Mouse (Mus musculus): ENCODE measurements at regions not wholly inside any gene's neighbourhood (a gene's known extent, or its start where the extent isn't known, plus 50 kb on each side); places are given as distances from the start of the nearest gene placed in this dataset.

DNA sequence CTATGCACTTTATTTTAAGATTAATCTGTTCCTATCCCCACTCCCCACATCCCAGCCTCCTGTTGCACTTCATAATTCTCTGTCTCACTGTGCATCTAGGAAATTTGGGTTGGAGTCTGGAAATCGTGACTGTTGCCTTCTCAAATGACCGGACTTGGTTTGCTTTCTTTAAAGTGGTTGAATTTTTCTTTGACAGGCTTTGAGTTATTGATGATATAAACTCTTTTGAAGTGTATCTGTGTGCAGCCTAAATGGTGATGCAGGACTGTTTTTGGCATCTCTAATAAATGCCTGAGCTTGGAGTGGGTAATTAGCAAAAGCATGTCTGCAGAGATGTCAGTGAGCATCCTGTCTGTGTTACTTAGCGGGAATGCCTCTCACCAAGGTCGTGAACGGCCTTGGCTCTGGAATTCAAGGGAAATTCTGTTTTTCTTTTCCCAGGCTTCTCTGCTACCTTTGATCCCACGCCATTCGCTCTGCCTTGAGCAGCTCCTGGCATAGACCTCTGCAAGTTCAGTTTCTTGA, 292.8 kb upstream of the Igfbp3 start:
- no peak for DNase-seq

DNA sequence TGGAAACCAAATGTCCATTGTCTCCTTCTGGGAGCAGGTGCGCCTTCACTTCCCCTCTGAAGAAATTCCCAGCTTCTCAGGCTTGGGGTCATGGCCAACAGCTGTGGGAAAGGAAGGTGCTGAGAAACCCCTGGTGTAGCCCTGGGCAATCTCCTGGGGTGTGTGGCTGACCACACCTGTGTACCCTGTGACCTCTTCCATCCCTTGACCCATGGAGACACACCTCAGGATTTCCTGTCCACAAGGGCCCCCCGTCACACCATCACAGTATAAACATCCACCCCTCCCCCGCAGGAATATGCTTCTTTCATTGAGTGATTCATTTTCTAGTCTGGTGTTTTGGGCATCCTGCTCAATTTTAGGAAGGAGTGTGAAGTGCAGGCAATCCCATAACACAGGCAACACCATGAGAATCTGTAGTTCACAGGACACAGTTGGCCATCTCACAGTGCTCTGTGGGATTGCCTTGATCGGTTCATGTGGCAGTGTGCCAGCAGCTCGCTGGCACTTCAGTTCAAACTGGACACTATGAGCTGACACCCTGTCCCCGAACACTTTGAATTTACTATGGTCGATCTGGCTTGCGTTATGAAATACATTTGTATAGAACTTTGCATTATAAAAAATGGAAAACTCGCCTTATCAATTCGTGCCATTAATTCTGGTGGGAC, 291.1 kb upstream of the Igfbp3 start:
- DNase-seq, result peak; percentile 16

DNA sequence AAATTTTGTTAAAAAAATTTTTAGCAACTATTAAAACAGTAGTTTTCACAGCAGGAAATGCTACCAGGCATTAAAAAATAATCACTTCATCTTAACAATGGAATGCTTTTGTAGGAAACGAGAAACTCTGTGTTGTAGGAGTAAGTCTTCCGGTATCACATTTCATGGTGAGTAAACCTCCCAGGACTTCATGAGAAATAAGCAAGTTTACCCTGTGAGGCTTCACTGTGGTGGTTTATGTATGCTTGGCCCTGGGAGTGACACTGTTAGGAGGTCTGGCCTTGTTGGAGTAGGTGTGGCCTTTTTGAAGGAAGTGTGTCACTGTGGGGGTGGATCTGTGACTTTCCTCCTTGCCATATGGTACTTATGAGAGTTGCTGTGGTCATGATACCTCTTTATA, 289.0 kb upstream of the Igfbp3 start:
- DNase-seq, result no peak

DNA sequence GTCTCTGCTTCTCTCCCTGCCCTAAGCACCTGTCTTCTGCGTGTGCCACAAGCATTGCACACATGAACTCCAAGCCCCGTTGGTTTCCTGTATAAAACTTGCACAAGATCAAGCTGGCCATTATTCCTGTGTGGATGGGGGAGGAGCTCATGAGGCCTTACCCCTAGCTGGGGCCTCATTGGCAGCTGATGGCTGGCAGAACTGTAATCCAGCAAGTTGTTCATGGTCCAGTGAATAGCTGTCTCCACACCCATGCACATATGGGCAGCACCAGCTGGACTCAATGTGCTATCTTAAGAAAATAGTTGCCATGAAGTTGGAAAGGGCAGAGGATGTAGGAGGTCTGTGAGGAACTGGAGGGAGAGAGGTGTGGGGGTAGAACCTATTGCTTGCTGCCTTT, 288.3 kb upstream of the Igfbp3 start:
- DNase-seq, result no peak

DNA sequence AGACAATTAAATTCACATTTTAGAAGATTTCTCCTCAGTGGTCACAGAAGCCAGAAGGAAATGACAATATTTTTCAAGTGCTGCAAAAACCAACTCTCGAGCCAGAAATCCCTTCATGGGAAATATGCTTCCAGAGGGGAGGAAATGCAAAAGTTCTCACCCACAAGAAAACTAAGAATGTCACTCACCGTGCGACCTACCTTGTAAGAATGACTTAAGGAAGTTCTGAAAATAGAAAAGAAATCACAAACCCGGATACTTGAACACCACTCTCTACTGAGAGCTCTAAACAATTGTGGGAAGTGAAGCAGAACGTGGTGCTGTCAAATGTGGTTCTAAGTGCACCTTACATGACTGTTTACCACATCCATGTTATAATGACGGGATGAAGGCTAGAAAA, 284.1 kb upstream of the Igfbp3 start:
- no peak for DNase-seq

DNA sequence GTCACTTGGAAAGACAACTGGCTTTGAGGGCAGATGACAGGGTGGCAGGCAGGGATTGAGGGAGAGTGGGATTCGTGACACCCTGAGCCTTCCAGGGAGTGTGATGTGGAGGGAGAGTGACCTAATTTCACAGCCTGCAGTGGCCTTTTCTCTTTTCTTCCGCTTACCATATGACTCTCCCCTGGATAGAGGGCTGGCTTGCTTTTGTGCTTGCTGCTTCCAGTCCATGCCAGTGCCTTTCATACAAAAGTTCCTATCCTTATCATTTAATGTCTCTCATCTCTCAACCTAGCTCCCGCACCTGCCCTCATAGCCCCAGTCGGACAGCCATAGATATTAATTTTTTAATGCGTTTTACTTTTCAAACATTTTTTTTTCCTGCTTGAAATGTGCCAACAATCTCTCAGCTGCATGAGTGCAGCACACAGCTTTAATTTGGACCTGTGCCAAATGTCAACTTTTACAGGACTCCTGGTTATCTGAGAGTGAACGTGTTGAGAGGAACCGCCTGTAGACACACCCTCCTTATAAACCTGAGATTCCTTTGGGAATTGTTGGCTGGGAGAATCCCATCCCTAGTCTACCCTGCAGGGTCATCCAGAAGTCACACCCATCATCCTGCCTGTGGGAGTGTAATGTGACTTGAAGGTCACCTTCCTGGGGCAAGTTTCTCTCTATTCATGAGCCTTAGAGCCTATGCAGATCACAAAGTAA, 260.3 kb upstream of the Igfbp3 start:
- DNase-seq, result no peak

DNA sequence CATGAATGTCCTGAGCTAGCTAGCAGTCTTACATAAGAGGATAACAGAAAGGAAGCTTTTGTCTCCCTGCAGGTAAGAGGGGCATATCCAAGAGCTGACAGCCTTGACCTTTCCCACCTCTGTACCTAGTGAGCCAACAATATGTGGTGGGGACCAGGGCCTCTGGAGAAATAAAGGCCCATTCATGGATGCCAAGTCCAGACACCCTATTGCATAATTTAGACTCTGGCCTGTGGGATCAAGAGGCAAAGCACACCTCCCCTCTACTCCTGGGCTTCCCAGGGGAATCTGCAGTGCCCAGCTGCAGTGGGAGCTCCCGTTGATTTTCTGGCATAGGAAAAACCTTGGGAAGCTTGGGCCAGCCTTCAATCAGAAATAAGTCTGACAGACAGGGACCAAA, 251.8 kb upstream of the Igfbp3 start:
- DNase-seq, result no peak

DNA sequence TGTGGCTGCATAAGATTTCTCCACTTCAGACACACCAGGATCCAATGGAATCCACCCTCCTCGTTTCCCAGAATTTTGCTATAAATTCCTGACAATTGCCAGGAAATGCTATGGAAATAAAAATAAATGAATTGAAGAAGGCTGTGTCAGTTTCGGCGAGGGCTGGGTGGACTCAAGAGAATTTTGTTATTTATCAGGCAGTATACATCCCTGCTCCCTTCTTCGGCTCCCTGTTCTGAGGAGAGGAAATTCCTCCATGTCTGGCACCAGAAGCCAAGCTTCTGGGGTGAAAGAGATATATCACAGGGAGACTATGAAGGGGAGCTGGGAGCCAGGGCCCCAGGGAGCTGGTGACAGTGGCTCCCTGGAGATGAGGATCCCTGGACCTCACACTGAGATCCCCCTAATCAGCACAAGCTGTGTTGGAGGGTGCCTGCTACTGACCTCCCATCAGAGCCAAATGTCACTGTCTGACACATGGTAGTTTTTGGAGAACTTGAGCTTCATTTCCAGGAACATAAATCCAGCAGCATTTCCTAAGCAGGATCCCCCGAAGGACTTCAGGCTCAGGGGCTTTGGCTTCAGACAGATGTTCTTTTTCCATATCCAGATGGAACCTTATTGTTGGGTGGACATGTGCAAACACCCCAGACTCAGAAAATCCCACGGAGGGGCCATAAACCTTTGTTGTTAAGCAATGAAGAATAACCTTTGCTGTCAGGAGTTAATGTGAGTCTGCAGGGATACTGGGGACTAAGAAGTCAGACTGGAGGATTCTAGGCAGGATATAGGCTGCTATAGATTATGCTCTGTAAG, 248.4 kb upstream of the Igfbp3 start:
- no peak for DNase-seq

DNA sequence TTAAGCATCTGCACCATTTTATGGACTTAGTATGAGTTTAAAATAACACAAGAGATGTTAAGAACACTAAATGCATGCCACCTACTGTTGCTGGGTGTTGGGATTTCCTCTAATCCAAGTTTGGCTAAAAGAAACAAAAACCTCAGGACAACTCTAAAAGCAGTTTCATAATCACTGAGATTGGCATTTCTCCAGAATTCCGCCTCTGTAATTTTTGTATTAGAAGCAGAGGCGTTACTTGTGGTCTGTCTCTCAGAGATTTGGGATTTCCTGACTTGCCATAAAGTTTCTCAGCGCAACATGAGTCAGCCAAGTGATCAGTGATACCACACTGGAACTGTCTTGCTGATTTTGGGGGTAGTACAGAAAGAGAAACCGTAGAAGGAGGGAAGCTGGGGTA, 238.0 kb upstream of the Igfbp3 start:
- no peak for DNase-seq

DNA sequence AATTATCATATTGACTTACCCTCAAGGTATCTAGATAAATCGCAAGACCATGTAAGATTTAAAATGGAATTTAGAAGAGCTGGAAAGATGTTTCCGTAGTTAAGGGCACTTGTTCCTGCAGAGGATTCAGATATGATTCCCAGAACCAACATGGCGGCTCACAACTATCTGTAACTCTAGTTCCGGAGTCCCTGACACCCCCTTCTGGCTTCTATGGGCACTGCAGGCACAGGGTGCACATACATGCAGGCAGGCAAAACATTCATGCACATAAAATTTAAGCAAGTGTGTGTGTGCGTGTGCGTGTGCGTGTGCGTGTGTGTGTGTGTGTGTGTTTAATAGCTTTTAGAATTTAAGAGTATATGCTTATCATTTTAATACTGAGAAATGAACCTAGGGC, 230.8 kb upstream of the Igfbp3 start:
- DNase-seq, result no peak

DNA sequence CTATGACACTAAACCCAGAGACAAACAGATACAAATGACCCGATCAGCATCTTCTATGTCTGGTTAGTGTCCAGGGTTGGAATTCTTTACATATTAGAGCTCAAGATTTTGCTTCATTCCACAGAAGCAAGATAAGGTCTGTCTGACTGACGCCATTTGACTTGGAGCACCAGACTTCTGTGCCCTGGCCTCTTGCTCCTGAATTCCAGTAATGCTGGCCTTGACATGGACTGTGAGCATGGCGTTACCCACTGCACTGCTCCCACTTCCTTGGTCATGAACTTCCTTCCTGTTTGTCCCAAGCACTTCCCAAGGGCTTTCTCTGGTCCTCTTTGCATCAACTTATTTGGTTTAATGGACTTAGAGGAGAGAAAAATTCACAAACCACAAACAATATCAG, 225.6 kb upstream of the Igfbp3 start:
- DNase-seq, result no peak

DNA sequence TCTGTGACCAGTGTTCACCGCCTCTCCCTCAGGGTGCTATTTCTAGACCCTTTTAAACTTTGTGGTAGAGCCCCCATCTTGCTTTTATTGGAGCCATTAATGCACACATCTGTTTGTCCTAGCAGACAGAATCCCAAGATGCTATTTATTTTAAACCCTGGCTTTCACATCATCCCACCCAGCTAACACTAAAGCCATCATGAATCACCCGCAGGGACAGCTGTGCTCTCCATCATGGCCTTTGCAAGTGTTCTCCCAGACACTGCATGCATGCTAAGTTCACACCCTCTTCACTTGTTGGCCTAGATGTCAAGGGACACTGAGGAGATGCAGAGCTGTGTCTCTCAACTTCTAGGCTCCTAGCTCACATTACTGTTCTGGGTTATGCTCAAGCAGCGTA, 220.9 kb upstream of the Igfbp3 start:
- DNase-seq, result no peak

DNA sequence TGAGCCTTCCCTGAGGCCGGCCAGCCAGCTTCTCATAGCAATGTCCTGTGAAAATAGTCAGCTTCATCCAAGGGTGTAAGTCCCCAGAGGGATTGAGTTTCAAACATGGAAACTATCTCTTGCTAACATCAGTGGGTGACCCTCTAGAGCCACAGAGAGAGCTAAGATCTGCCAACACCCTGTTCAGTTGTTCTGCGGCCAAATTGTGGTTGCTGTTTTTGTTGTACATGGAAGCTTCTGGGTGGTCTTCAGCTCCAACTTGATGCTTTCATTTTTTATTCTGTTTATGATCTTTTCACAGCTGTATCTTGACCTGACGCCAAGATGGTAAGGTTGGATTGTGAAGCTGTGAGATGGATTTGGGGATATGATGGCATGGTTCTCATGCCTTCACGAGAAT, 214.0 kb upstream of the Igfbp3 start:
- DNase-seq, result no peak

DNA sequence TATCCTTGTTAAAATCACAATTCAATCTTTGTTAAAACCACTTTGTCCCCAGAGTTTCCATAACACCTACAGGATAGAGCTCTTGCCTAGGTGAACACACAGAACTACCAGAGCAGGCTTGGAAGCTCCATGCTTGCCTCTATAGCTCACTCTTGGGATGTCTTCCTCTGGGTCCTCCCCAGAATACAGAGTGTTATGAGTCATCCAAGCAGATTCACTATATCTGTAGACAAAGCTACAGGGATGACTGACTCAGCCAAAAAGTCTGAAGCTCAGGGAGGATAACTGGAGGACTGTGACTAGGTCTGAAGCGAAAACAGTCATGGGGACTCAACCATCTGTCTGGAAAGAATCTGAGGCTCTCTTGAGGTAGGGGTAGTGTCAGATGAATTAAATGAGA, 211.5 kb upstream of the Igfbp3 start:
- no peak for DNase-seq

DNA sequence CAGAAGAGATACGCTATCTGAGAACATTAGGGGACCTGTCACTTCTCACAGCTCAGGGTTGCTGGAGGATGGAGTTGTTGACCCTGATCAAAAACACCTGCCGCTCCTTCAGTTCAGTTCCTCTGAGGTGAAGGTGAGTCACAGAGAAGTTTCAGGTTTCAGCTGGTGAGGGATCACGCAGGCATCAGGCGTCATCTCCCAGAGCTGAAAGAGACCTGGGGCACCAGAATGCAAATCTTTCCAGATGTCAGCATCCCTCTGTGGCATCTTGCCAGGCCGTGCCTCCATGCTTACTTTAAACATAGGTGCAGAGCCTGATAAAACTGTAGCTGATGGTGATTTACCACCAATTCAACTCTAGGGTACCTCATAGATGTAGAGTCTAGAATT, 210.4 kb upstream of the Igfbp3 start:
- no peak for DNase-seq

DNA sequence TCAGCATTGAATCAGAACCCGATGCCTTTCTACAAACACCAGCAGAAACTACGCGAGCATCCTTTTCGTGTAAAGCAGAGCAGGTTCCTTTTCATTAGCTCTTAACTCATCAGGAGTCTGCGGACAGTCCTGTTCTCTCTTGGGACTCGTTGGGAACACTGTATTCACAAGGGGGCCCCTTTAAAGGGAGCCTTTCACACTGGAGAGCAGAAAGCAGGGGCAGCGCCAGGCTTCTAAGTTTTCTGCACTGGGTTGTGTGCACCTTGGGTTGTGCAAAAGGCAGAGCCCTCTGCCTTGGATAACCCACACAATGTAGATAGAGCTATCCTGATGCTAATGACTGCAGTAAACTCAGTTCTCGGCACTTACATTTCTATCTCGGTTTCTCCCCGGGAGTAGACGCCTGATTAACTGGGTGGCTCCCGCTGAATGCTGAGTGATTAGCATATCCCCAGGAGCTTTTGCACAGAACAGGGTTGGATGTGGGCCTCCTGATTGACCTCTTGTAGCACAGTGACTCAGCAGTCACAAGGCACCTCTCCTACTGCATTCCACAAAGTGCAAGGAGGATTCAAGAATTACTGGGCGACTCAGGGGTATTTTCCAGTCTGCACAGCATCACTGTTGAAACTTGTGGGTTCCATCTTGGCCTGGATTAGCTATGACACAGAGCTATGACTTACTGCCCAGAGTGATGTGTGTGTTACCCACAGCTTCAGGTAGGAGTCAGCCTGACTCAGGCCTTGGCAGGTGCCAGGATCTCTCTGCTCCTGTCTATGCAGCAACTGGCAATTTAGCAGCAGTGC, 209.8 kb upstream of the Igfbp3 start:
- DNase-seq, result no peak

DNA sequence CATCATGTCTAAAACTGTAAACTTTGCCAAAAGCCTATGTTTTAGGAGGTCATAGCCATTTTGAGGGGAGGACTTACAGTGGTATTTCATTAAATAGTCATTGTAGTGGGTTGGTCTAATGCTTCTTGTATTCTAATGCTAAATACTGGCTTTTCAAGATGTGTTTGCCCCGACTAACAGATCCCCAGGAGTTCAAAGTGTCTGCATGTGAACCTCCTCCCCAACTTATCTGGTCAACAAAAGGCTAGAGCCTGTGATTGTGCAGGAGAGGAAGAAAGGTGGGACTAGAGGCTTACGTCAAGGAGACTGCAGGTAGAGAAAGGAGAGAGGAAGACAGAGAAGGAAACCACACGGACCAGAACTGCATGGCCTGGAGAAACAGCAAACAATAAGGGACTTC, 198.9 kb upstream of the Igfbp3 start:
- DNase-seq, result no peak

DNA sequence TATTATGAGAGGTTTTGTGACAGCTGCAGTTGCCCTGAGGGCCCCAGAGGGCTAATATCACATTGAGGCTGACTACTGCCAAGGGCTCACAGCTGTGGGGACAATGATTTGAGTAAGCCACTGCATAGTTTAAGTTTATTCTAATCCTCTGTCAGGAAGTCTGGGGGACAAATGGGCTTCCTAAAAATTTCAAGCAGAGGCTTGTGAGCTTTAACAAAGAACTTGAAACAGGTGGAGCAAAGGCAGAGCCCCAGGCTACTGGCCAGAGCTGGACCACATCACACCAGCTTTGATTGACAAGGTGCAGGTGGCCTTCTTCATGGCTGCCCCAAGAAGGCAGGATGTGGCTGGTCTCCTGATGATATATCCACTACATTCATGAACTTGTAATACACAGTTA, 195.3 kb upstream of the Igfbp3 start:
- DNase-seq, result no peak

DNA sequence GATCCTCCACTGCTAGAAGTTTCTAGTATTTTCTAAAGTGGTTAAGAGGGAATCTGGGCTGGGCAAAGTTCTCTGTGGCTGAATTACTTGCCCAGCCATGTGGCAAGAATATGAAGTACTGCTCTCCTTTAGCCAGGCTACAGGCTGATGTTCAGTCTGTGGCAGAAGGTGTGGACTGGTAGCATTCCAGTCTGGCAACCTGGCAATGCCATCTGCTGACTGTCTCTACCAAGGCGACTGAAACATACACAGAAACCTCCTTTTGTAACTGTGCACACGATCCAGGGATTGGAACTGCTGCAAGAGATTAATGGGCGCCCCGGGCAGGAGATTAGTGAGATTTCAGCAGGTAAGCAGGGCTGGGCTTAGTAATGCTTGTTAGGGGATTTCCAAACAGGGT, 190.9 kb upstream of the Igfbp3 start:
- no peak for DNase-seq

DNA sequence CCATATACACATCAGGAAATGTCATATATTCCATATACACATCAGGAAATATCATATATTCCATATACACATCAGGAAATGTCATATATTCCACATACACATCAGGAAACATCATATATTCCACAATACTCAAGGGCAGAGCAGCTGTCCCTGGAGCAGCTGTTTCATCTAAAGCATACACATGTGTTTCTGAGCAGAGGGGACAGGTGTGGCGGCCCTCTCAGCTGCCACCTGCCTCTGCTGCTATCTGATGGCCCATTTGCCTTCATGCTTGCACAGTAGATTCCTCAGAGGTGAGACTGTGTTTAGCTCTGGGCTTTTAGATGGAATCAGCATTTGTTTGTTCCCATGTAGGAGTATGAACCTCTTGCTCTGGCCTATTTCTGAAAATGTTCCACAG, 158.1 kb upstream of the Igfbp3 start:
- DNase-seq, result no peak

DNA sequence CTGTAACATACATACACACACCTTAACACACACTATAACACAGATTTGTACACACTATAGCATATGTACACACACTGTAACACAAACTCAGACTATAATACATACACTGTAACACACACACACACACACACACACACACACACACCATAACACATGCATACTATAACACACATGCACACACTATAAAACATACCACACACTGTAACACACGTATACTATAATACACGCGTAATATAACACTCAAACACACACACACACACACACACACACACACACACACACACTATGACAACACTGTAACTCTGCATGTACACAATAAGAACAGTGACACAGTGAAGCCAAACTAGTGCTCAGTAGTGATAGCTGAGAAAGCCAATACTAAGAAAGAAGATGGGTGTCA, 147.7 kb upstream of the Igfbp3 start:
- no peak for DNase-seq

DNA sequence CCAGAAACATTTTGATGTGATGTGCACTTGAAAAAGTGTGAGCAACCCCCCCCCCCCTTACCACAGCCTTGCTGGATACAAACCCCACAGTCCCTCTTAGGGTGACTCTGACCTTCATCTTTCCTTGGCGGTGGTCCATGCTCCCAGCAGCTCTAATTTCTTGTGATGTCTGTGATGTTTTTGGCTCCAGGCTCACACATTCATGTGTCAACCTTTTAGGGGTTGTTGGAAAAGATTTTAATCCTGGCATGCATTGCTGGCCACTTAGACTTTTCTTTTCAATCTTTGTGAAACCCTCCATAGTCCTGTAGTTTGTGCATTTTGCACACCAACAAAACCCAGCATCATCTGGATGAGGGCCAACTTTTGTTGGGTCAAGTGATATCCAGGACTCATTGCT, 134.9 kb upstream of the Igfbp3 start:
- DNase-seq, result peak; percentile 5

DNA sequence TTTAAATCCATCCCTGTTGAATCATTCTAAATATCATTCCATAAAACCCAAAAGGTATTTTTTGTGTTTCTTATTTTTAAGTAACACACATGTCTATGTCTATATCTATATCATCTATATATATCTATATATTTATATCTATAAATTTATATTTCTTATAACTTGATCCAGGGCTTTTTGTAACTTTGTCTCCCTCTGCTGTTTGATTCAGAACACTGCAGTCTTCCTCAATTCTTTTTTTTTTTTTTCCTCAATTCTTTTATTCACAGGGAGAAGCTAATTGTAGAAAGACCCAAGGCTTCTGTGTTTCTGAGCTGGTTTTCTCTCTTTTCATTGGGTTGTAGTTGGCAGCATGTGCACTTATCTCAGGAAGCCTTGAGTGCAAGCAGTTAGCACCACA, 124.1 kb upstream of the Igfbp3 start:
- DNase-seq, result no peak
